Mouse (Mus musculus) embryonic fibroblast, embryonic 13.5 days (primary cell): ENCODE results near the gene Hspa2. TPM values are rescaled to one million over a fixed set of nuclear protein-coding genes. Genes with fewer than 3 reads are reported as not detected.
A peak's percentile ranks its signal among the peaks of the same experiment; 100 is the strongest.

ENCODE experiments used
- H3K27ac ChIP-seq: 2 replicates; pipeline ENCODE4 v1.5.1; 2012; ENCODE audit warnings: low read length, control low read depth, inconsistent platforms; ENCODE audit not compliant: insufficient read depth
- H3K4me1 ChIP-seq: 2 replicates; pipeline ENCODE4 v1.6.1; 2011; ENCODE audit warnings: low read length; ENCODE audit not compliant: control insufficient read depth, insufficient read depth
- H3K4me3 ChIP-seq: 2 replicates; pipeline ENCODE4 v1.5.1; 2011; ENCODE audit warnings: mild to moderate bottlenecking, control low read depth, low read length; ENCODE audit not compliant: insufficient read depth
- CTCF ChIP-seq: IDR thresholded peaks from 2 replicates; pipeline ENCODE4 v1.5.1; 2011; ENCODE audit warnings: mild to moderate bottlenecking, control low read depth, low read length, moderate library complexity, borderline replicate concordance; ENCODE audit not compliant: insufficient read depth
- POLR2A ChIP-seq: IDR thresholded peaks from 2 replicates; pipeline ENCODE4 v1.6.1; 2011; ENCODE audit warnings: low read depth, mild to moderate bottlenecking, control low read depth, low read length, moderate library complexity
- polyA plus RNA-seq: library from polyadenylated mRNA; stranded (reverse); fragments of >200 nt; gene quantifications from 2 replicates; pipeline ENCODE4 v1.2.4, GENCODE M21; 2011; ENCODE audit warnings: low read depth; ENCODE audit not compliant: missing spikeins, insufficient read length

Hspa2 gene
- polyA plus RNA-seq, 1 experiment, result 8.6 TPM

GRCm38 (mm10) chr12:76376649-76377048 lies 27.3 kb upstream of the Hspa2 start:
- TF ChIP-seq CTCF (peak; percentile 45; the same call in 1 of the 2 replicates), POLR2A (no peak)

GRCm38 (mm10) chr12:76377059-76377458 lies 26.9 kb upstream of the Hspa2 start:
- no peak overlapping the region for H3K4me3 ChIP-seq
- TF ChIP-seq POLR2A (no peak), CTCF (no peak)
- H3K4me1 ChIP-seq, result peaks cover 6% of the 10 kb centered on the region
- no peak overlapping the region for H3K27ac ChIP-seq

More at GRCm38 (mm10) chr12:76376649-76377048, 27.3 kb upstream of the Hspa2 start:
- Histone ChIP-seq H3K4me1 (peaks cover 6% of the 10 kb centered on the region), H3K4me3 (no peak overlapping the region), H3K27ac (no peak overlapping the region)

- Histone ChIP-seq H3K27ac (no peak overlapping the region), H3K4me3 (no peak overlapping the region), H3K4me1 (peaks cover 6% of the 10 kb centered on the region)
- TF ChIP-seq CTCF (no peak), POLR2A (no peak)
Measured at GRCm38 (mm10) chr12:76377726-76378125, 26.2 kb upstream of the Hspa2 start.

- TF ChIP-seq CTCF, result no peak
- TF ChIP-seq POLR2A, result no peak
- peaks cover 4% of the 10 kb centered on the region; the same call in 1 of the 2 replicates for H3K4me1 ChIP-seq
- H3K4me3 ChIP-seq, result no peak overlapping the region
- no peak overlapping the region for H3K27ac ChIP-seq
Measured at GRCm38 (mm10) chr12:76378556-76378955, 25.4 kb upstream of the Hspa2 start.

- no peaks in the 10 kb centered on the region for H3K4me1 ChIP-seq
Measured at GRCm38 (mm10) chr12:76380151-76380550, 23.8 kb upstream of the Hspa2 start.

GRCm38 (mm10) chr12:76385342-76385741 lies 18.6 kb upstream of the Hspa2 start:
- no peak overlapping the region for H3K4me3 ChIP-seq
- H3K4me1 ChIP-seq, result no peaks in the 10 kb centered on the region
- H3K27ac ChIP-seq, result no peak overlapping the region
- TF ChIP-seq POLR2A, result no peak
- TF ChIP-seq CTCF, result no peak

More at GRCm38 (mm10) chr12:76380151-76380550, 23.8 kb upstream of the Hspa2 start:
- Histone ChIP-seq H3K4me3 (no peak overlapping the region), H3K27ac (no peak overlapping the region)
- no peak for TF ChIP-seq POLR2A
- no peak for TF ChIP-seq CTCF

GRCm38 (mm10) chr12:76388794-76389193 lies 15.2 kb upstream of the Hspa2 start:
- TF ChIP-seq CTCF (no peak), POLR2A (no peak)
- H3K4me3 ChIP-seq, result no peak overlapping the region

GRCm38 (mm10) chr12:76391595-76392271 lies 12.2 kb upstream of the Hspa2 start:
- no peak overlapping the region for H3K4me3 ChIP-seq
- TF ChIP-seq POLR2A (no peak), CTCF (no peak)
- H3K27ac ChIP-seq, result no peak overlapping the region
- H3K4me1 ChIP-seq, result no peaks in the 10 kb centered on the region

More at GRCm38 (mm10) chr12:76388794-76389193, 15.2 kb upstream of the Hspa2 start:
- H3K27ac ChIP-seq, result no peak overlapping the region
- H3K4me1 ChIP-seq, result no peaks in the 10 kb centered on the region

- H3K27ac ChIP-seq, result no peak overlapping the region
- TF ChIP-seq POLR2A (no peak), CTCF (no peak)
- H3K4me1 ChIP-seq, result peaks cover 7% of the 10 kb centered on the region
- no peak overlapping the region for H3K4me3 ChIP-seq
Measured at GRCm38 (mm10) chr12:76392979-76393378, 11.0 kb upstream of the Hspa2 start.

- no peak for TF ChIP-seq CTCF
- TF ChIP-seq POLR2A, result no peak
- peak overlapping the region; percentile 10; the same call in 1 of the 2 replicates for H3K27ac ChIP-seq
- no peak overlapping the region for H3K4me3 ChIP-seq
- H3K4me1 ChIP-seq, result peaks cover 11% of the 10 kb centered on the region
Measured at GRCm38 (mm10) chr12:76397281-76397680, 6.7 kb upstream of the Hspa2 start.

GRCm38 (mm10) chr12:76401674-76402073 lies 2.3 kb upstream of the Hspa2 start:
- TF ChIP-seq CTCF (no peak), POLR2A (no peak)
- H3K27ac ChIP-seq, result no peak overlapping the region
- no peak overlapping the region for H3K4me3 ChIP-seq
- peaks cover 13% of the 10 kb centered on the region for H3K4me1 ChIP-seq
